Mouse (Mus musculus) lung, adult 2 months (tissue): ENCODE measurements around the gene Ccdc130. TPM values are rescaled to one million over a fixed set of nuclear protein-coding genes. Genes with fewer than 3 reads are reported as not detected.

Source experiments
- DNase-seq: peaks from one replicate; pipeline ENCODE4 v3.0.0; 2022
- H3K4me1 ChIP-seq: fragments of 200-500 bp; 2 replicates; pipeline ENCODE4 v1.6.1; 2011; ENCODE audit warnings: low read length; ENCODE audit not compliant: control insufficient read depth, insufficient read depth
- H3K4me3 ChIP-seq: fragments of 200-500 bp; replicated peaks from 2 replicates; pipeline ENCODE3; 2011; ENCODE audit warnings: low read depth, mild to moderate bottlenecking, control low read depth, low read length; ENCODE audit errors: extremely low read depth
- CTCF ChIP-seq: fragments of 200-500 bp; IDR thresholded peaks from 2 replicates; pipeline ENCODE4 v1.5.1; 2011; ENCODE audit warnings: mild to moderate bottlenecking, low read length, control low read depth; ENCODE audit not compliant: insufficient read depth
- POLR2A ChIP-seq: fragments of 200-500 bp; IDR thresholded peaks from 2 replicates; pipeline ENCODE4 v1.6.1; 2011; ENCODE audit warnings: low read depth, mild to moderate bottlenecking, control low read depth, low read length, borderline replicate concordance; ENCODE audit errors: extremely low read depth
- WGBS: fragments of 180-500 bp; shearing (Covaris S2); methylation state at CpG from one replicate; pipeline ENCODE4 v1.1.7; 2018; 5-methylcytosine and 5-hydroxymethylcytosine counted together
- polyA plus RNA-seq: library from polyadenylated mRNA; depleted of rRNA; stranded (reverse); fragments of >200 nt; gene quantifications from 2 replicates; pipeline ENCODE4 v1.2.3, GENCODE M21; 2012; rRNA removed

The Ccdc130 gene
- polyA plus RNA-seq, 1 experiment: 63.7 TPM

GRCm38 (mm10) chr8:84222566-84223165 lies 47.5 kb downstream of the Ccdc130 start:
- TF ChIP-seq POLR2A: no peak
- Histone ChIP-seq H3K4me1 (no peaks in the 10 kb centered on the region), H3K4me3 (no peak overlapping the region)
- 81% methylated on average over 9 of the region's 9 CpGs for WGBS
- no peak for DNase-seq

- no peak for DNase-seq
- Histone ChIP-seq H3K4me1 (no peaks in the 10 kb centered on the region), H3K4me3 (no peak overlapping the region)
- TF ChIP-seq POLR2A (no peak), CTCF (no peak)
- WGBS: 55% methylated on average over 7 of the region's 7 CpGs
These were observed 50.1 kb downstream of the Ccdc130 start for GRCm38 (mm10) chr8:84220105-84220504.

- 90% methylated on average over 5 of the region's 5 CpGs for whole genome bisulfite sequencing
- no peak overlapping the region for H3K4me3 ChIP-seq
- TF ChIP-seq POLR2A (no peak), CTCF (no peak)
- no peak for DNase-seq
- no peaks in the 10 kb centered on the region for H3K4me1 ChIP-seq
These were observed 52.0 kb downstream of the Ccdc130 start for GRCm38 (mm10) chr8:84218143-84218542.

GRCm38 (mm10) chr8:84217206-84217605 lies 53.0 kb downstream of the Ccdc130 start:
- no peaks in the 10 kb centered on the region for H3K4me1 ChIP-seq
- TF ChIP-seq CTCF: no peak
- WGBS: 90% methylated on average over 11 of the region's 11 CpGs
- no peak overlapping the region for H3K4me3 ChIP-seq
- DNase-seq: no peak

- 89% methylated on average over 4 of the region's 4 CpGs for WGBS
These were observed 56.9 kb downstream of the Ccdc130 start for GRCm38 (mm10) chr8:84213277-84213676.

GRCm38 (mm10) chr8:84211881-84212563 lies 58.2 kb downstream of the Ccdc130 start:
- no peak overlapping the region for H3K4me3 ChIP-seq
- TF ChIP-seq CTCF (no peak), POLR2A (no peak)
- peaks cover 14% of the 10 kb centered on the region for H3K4me1 ChIP-seq
- 84% methylated on average over 31 of the region's 31 CpGs for WGBS
- no peak for DNase-seq

More at GRCm38 (mm10) chr8:84213277-84213676, 56.9 kb downstream of the Ccdc130 start:
- no peak for DNase-seq
- TF ChIP-seq POLR2A: no peak
- TF ChIP-seq CTCF: no peak
- Histone ChIP-seq H3K4me1 (peaks cover 3% of the 10 kb centered on the region; the same call in 1 of the 2 replicates), H3K4me3 (no peak overlapping the region)

GRCm38 (mm10) chr8:84211202-84211601 lies 59.0 kb downstream of the Ccdc130 start:
- H3K4me1 ChIP-seq: peaks cover 14% of the 10 kb centered on the region
- no peak for DNase-seq
- WGBS: 76% methylated on average over 3 of the region's 3 CpGs
- TF ChIP-seq CTCF (no peak), POLR2A (no peak)
- no peak overlapping the region for H3K4me3 ChIP-seq

GRCm38 (mm10) chr8:84210167-84210791 lies 59.9 kb downstream of the Ccdc130 start:
- WGBS: 54% methylated on average over 34 of the region's 34 CpGs
- no peak overlapping the region for H3K4me3 ChIP-seq
- peak; percentile 30; the same call in 1 of the 2 replicates for TF ChIP-seq POLR2A
- peak; percentile 73 for TF ChIP-seq CTCF
- DNase-seq: peak; percentile 79
- H3K4me1 ChIP-seq: peaks cover 14% of the 10 kb centered on the region

GRCm38 (mm10) chr8:84208381-84209380 lies 61.5 kb downstream of the Ccdc130 start:
- DNase-seq: no peak
- no peak overlapping the region for H3K4me3 ChIP-seq
- TF ChIP-seq POLR2A (0 out of 2 replicates have a peak, but pooled peaks have one; percentile 5), CTCF (no peak)
- peaks cover 16% of the 10 kb centered on the region for H3K4me1 ChIP-seq
- WGBS: 54% methylated on average over 17 of the region's 17 CpGs

- TF ChIP-seq CTCF (no peak), POLR2A (no peak)
- 23% methylated on average over 7 of the region's 7 CpGs for WGBS
- Histone ChIP-seq H3K4me3 (no peak overlapping the region), H3K4me1 (peaks cover 19% of the 10 kb centered on the region)
- no peak for DNase-seq
These were observed 62.4 kb downstream of the Ccdc130 start for GRCm38 (mm10) chr8:84207811-84208210.

Other genes with a start within 250 kb of the Ccdc130 start
- gene Palm3, start 248.9 kb downstream of the Ccdc130 start, polyA plus RNA-seq: 0.42 and 0.89 TPM in 2 replicates
- 7.5 and 8.4 TPM in 2 replicates for gene Il27ra, start 227.8 kb downstream of the Ccdc130 start, polyA plus RNA-seq
- gene Rln3, start 225.4 kb downstream of the Ccdc130 start, polyA plus RNA-seq: 0.22 and 0.71 TPM in 2 replicates
- 0.71 and 1.0 TPM in 2 replicates for gene Gm10643, start 205.2 kb downstream of the Ccdc130 start, polyA plus RNA-seq
- 29.8 and 30.7 TPM in 2 replicates for gene Rfx1, start 203.5 kb downstream of the Ccdc130 start, polyA plus RNA-seq
- gene Dcaf15, start 165.6 kb downstream of the Ccdc130 start, polyA plus RNA-seq: 36.1 and 42.5 TPM in 2 replicates
- 1.8 and 2.4 TPM in 2 replicates for gene Podnl1, start 144.4 kb downstream of the Ccdc130 start, polyA plus RNA-seq
- gene Cc2d1a, start 122.4 kb downstream of the Ccdc130 start, polyA plus RNA-seq: 25.9 and 27.7 TPM in 2 replicates
- gene 4930432K21Rik, start 122.4 kb downstream of the Ccdc130 start, polyA plus RNA-seq: 1.0 and 1.1 TPM in 2 replicates
- gene Nanos3, start 85.2 kb downstream of the Ccdc130 start, polyA plus RNA-seq: 0.18 and 0.54 TPM in 2 replicates
- 21.2 and 24.0 TPM in 2 replicates for gene Zswim4, start 33.3 kb downstream of the Ccdc130 start, polyA plus RNA-seq
- 116 and 149 TPM in 2 replicates for gene D8Ertd738e, start 20.7 kb downstream of the Ccdc130 start, polyA plus RNA-seq
- gene Mri1, start 13.1 kb downstream of the Ccdc130 start, polyA plus RNA-seq: 66.2 and 78.8 TPM in 2 replicates
- gene Cacna1a, start 118.1 kb upstream of the Ccdc130 start, polyA plus RNA-seq: 11.3 and 13.3 TPM in 2 replicates